Mouse (Mus musculus) embryonic facial prominence, embryonic 11.5 days (tissue): ENCODE measurements around the gene Nr2f2. TPM values are rescaled to one million over a fixed set of nuclear protein-coding genes. Genes with fewer than 3 reads are reported as not detected.
A peak's percentile ranks its signal among the peaks of the same experiment; 100 is the strongest.

Source experiments
- ATAC-seq: fragments of 200-750 bp; cut with Nextera tagmentation; replicated peaks from 2 replicates; pipeline ENCODE4 v1.8.0; 2017; ENCODE audit warnings: low read depth; ENCODE audit not compliant: insufficient number of reproducible peaks, low FRiP score, low TSS enrichment
- DNase-seq: peaks from one replicate; pipeline ENCODE4 v3.0.0-alpha.2; 2015; ENCODE audit warnings: low spot score
- H3K27ac ChIP-seq: fragments of 300-500 bp; sonication (generic); replicated peaks from 2 replicates; pipeline ENCODE4 v1.5.1; 2014; ENCODE audit warnings: mild to moderate bottlenecking, low read depth, low read length, control low read depth
- H3K27me3 ChIP-seq: fragments of 300-500 bp; sonication (generic); 2 replicates; pipeline ENCODE4 v1.6.1; 2014; ENCODE audit warnings: mild to moderate bottlenecking, low read length, moderate library complexity, mixed read lengths; ENCODE audit not compliant: control insufficient read depth, insufficient read depth
- H3K36me3 ChIP-seq: fragments of 300-500 bp; sonication (generic); replicated peaks from 2 replicates; pipeline ENCODE4 v1.6.1; 2014; ENCODE audit warnings: low read depth, mild to moderate bottlenecking, low read length, moderate library complexity, mixed read lengths; ENCODE audit not compliant: control insufficient read depth, insufficient read depth
- H3K4me1 ChIP-seq: fragments of 300-500 bp; sonication (generic); 2 replicates; pipeline ENCODE4 v1.6.1; 2014; ENCODE audit warnings: low read length, mixed read lengths; ENCODE audit not compliant: control insufficient read depth, insufficient read depth
- H3K4me2 ChIP-seq: fragments of 300-500 bp; sonication (generic); 2 replicates; pipeline ENCODE4 v1.6.1; 2014; ENCODE audit warnings: low read depth, mild to moderate bottlenecking, control low read depth, low read length, moderate library complexity
- H3K4me3 ChIP-seq: fragments of 300-500 bp; sonication (generic); 2 replicates; pipeline ENCODE4 v1.5.1; 2014; ENCODE audit warnings: low read depth, low read length, control low read depth
- H3K9ac ChIP-seq: fragments of 300-500 bp; sonication (generic); replicated peaks from 2 replicates; pipeline ENCODE4 v1.6.1; 2014; ENCODE audit warnings: mild to moderate bottlenecking, control low read depth, low read length
- H3K9me3 ChIP-seq: fragments of 300-500 bp; sonication (generic); replicated peaks from 2 replicates; pipeline ENCODE4 v1.6.1; 2016; ENCODE audit warnings: mild to moderate bottlenecking, low read length, inconsistent platforms, mixed read lengths; ENCODE audit not compliant: control insufficient read depth
- WGBS: fragments of 180-500 bp; shearing (Covaris S2); extraction: QIAGEN DNeasy Blood & Tissue Kit; methylation state at CpG from one replicate; pipeline ENCODE4 v1.1.7; 2014; 5-methylcytosine and 5-hydroxymethylcytosine counted together
- polyA plus RNA-seq: library from polyadenylated mRNA; unstranded; fragments of >200 nt; fragmentation: Nextera tagmentation; extraction: Ambion mirVana; gene quantifications from 2 replicates; pipeline ENCODE4 v1.2.1, GENCODE M21; 2014

Nr2f2 gene
- polyA plus RNA-seq, 1 experiment from 2014 or later, result 114 TPM

DNA sequence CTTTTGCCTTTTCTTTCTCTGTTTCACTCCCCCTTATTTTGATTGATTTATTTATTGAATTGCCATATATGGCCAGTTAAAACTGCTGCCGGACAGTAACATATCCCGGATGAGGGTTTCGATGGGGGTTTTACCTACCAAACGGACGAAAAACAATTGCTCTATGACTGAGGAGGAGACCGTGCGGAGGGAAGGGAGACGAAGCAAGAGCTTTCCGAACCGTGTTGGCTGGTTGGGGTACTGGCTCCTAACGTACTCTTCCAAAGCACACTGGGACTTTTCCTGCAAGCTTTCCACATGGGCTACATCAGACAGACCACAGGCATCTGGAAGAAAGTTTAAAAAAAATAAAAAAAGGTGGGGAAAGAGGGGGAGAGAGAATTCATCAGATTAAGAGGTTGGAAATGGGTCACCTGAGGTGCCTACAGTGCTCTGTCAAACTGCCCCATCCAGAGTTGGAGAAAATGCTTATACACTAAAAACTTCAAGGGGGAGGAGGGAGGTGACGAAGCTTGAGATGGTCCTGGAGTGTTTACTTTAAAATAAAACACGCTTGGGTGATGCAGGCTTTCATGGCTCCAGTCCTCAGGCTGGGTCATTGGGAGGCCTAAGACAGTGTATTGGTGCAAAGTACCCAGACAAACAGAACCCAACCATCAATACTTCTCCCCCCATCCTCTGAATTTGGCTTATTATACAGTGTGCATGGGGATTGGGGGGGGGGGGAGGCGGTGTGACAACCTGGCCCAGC, 11.8 kb downstream of the Nr2f2 start:
- Histone ChIP-seq H3K4me2 (peak overlapping the region; percentile 75), H3K27me3 (no peaks in the 10 kb centered on the region), H3K36me3 (no peaks in the 10 kb centered on the region; the same call in 1 of the 2 replicates), H3K4me1 (0 out of 2 replicates have a peak, but pooled peaks cover 4% of the 10 kb centered on the region), H3K27ac (peak overlapping the region; percentile 16; the same call in 1 of the 2 replicates), H3K9ac (peak overlapping the region; percentile 98), H3K4me3 (peak overlapping the region; percentile 89), H3K9me3 (no peaks in the 10 kb centered on the region)
- DNase-seq, result peak; percentile 46
- 5% methylated on average over 14 of the region's 14 CpGs for WGBS
- ATAC-seq, result no peak

GRCm38 (mm10) chr7:70353151-70353550, 13.4 kb downstream of the Nr2f2 start:
- no peaks in the 10 kb centered on the region for H3K27me3 ChIP-seq

DNA sequence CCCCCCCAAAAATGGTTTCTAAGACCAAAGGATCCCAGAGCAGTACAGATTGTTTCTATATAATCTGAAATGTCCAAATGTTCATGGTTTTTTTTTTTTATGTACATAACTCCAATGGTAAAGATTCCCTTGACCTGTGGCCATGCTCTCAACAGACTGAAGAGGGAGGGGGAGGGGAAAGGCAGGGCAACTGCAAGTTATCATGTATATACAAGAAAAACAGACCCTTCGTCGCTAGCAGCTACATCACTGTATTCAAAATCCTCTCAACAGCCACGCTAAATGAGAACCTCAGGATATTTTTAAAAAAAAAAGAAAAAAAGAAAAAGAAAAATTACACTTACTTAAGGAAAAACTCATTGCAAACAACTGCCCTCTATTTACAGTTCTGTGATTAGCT, 13.9 kb downstream of the Nr2f2 start:
- peak; percentile 66 for DNase-seq
- peaks cover 12% of the 10 kb centered on the region; the same call in 1 of the 2 replicates for H3K4me1 ChIP-seq

More at GRCm38 (mm10) chr7:70353151-70353550, 13.4 kb downstream of the Nr2f2 start:
- H3K9ac ChIP-seq, result peak overlapping the region; percentile 50
- no peaks in the 10 kb centered on the region for H3K9me3 ChIP-seq
- ATAC-seq (no peak), DNase-seq (peak; percentile 7)
- peaks cover 12% of the 10 kb centered on the region; the same call in 1 of the 2 replicates for H3K4me1 ChIP-seq
- H3K4me2 ChIP-seq, result peak overlapping the region; percentile 37
- 8% methylated on average over 4 of the region's 4 CpGs for WGBS
- peak overlapping the region; percentile 26 for H3K4me3 ChIP-seq
- 0 out of 2 replicates have a peak overlapping the region, but pooled peaks have one; percentile 32 for H3K27ac ChIP-seq
- no peaks in the 10 kb centered on the region; the same call in none of the 2 replicates for H3K36me3 ChIP-seq

GRCm38 (mm10) chr7:70351981-70352560, 14.5 kb downstream of the Nr2f2 start:
- DNase-seq (no peak), ATAC-seq (no peak)
- H3K4me1 ChIP-seq, result peaks cover 12% of the 10 kb centered on the region; the same call in 1 of the 2 replicates
- H3K4me2 ChIP-seq, result peak overlapping the region; percentile 90
- peak overlapping the region; percentile 87 for H3K9ac ChIP-seq
- H3K27ac ChIP-seq, result peak overlapping the region; percentile 98; the same call in 1 of the 2 replicates
- 0% methylated on average over 1 of the region's 1 CpGs for WGBS
- no peaks in the 10 kb centered on the region; the same call in none of the 2 replicates for H3K36me3 ChIP-seq
- no peaks in the 10 kb centered on the region for H3K9me3 ChIP-seq
- no peaks in the 10 kb centered on the region for H3K27me3 ChIP-seq
- H3K4me3 ChIP-seq, result peak overlapping the region; percentile 67

More for the DNA sequence above, 13.9 kb downstream of the Nr2f2 start:
- Histone ChIP-seq H3K27me3 (no peaks in the 10 kb centered on the region), H3K36me3 (no peaks in the 10 kb centered on the region; the same call in none of the 2 replicates), H3K4me2 (peak overlapping the region; percentile 90), H3K4me3 (peak overlapping the region; percentile 67), H3K27ac (peak overlapping the region; percentile 57; the same call in 1 of the 2 replicates), H3K9ac (peak overlapping the region; percentile 87), H3K9me3 (no peaks in the 10 kb centered on the region)
- ATAC-seq, result no peak
- 5% methylated on average over 3 of the region's 3 CpGs for WGBS

- peak overlapping the region; percentile 67 for H3K4me3 ChIP-seq
- H3K9ac ChIP-seq, result peak overlapping the region; percentile 87
- H3K9me3 ChIP-seq, result no peaks in the 10 kb centered on the region
- peaks cover 12% of the 10 kb centered on the region; the same call in 1 of the 2 replicates for H3K4me1 ChIP-seq
- DNase-seq (peak; percentile 86), ATAC-seq (peak; percentile 68)
- H3K27ac ChIP-seq, result peak overlapping the region; percentile 98
- H3K27me3 ChIP-seq, result no peaks in the 10 kb centered on the region
- under 1% methylated on average over 34 of the region's 55 CpGs for WGBS
- H3K36me3 ChIP-seq, result no peaks in the 10 kb centered on the region; the same call in none of the 2 replicates
- H3K4me2 ChIP-seq, result peak overlapping the region; percentile 90
Measured at GRCm38 (mm10) chr7:70350781-70351551, 15.6 kb downstream of the Nr2f2 start.

- Histone ChIP-seq H3K4me1 (peaks cover 12% of the 10 kb centered on the region; the same call in 1 of the 2 replicates), H3K27me3 (no peaks in the 10 kb centered on the region), H3K4me3 (peak overlapping the region; percentile 67), H3K9ac (peak overlapping the region; percentile 87), H3K36me3 (no peaks in the 10 kb centered on the region; the same call in 1 of the 2 replicates), H3K4me2 (peak overlapping the region; percentile 90), H3K9me3 (no peaks in the 10 kb centered on the region), H3K27ac (peak overlapping the region; percentile 98)
- no peak for ATAC-seq
- DNase-seq, result no peak
- WGBS, result 4% methylated on average over 20 of the region's 20 CpGs
Measured at GRCm38 (mm10) chr7:70349981-70350670, 16.4 kb downstream of the Nr2f2 start.

- Histone ChIP-seq H3K4me1 (peaks cover 15% of the 10 kb centered on the region), H3K4me3 (peak overlapping the region; percentile 17), H3K36me3 (no peaks in the 10 kb centered on the region; the same call in 1 of the 2 replicates), H3K4me2 (peak overlapping the region; percentile 90), H3K9me3 (no peaks in the 10 kb centered on the region), H3K27ac (peak overlapping the region; percentile 98), H3K27me3 (no peaks in the 10 kb centered on the region), H3K9ac (peak overlapping the region; percentile 87)
- ATAC-seq (no peak), DNase-seq (no peak)
- 6% methylated on average over 11 of the region's 11 CpGs for WGBS
Measured at GRCm38 (mm10) chr7:70348977-70349615, 17.4 kb downstream of the Nr2f2 start.
